Mouse (Mus musculus): ENCODE measurements around the gene Nrcam. TPM values are rescaled to one million over a fixed set of nuclear protein-coding genes. Genes with fewer than 3 reads are reported as not detected.

Gene Nrcam
- total and polyA plus RNA-seq, 3 experiments, result 0.05 to 0.33 (median 0.13) TPM

DNA sequence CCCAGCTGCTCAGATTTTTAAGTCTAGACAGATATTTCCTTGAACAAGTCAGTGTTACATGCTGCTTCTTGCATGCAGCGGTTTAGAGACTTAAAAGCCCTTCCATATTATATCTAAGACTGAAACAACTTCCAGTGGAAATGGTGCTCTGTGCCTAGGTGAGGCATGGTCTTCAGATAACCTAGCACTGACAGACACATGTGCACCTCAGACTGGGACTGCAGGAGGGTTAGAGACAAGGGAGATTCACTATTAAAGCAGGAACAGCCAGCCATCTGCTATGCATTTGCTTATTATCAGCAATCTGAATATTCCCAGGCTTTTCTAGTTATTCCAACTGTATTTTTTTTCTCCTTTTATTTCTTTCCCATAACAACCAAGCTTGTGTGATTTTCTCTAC is 74.6 kb downstream of the Nrcam start:
- in situ Hi-C loops (cut with MboI; ENCODE audit: low pct_ligation_motif_present, low pct_unique_long_range_greater_than_20kb, low sequenced_read_pairs), result no loop called here
- DNase-seq (ENCODE audit: extremely low read depth), result no peak
- Histone ChIP-seq H3K4me2 (ENCODE audit: insufficient read depth, low read depth, poor library complexity, severe bottlenecking) (no peak overlapping the region), H3K79me2 (replicated peaks; ENCODE audit: control insufficient read depth, extremely low read depth, insufficient read depth, poor library complexity, severe bottlenecking) (no peaks in the 10 kb centered on the region), H3K4me3 (replicated peaks in 1 of 3; ENCODE audit: low read depth in 2 of 3, low read length in 2 of 3, poor library complexity in 1 of 3) (no peak overlapping the region), H3K27ac (ENCODE audit: insufficient read depth, low read depth) (no peak overlapping the region), H3K36me3 (replicated peaks in 1 of 2; ENCODE audit: control insufficient read depth in 1 of 2, insufficient read depth in 1 of 2, low read length in 1 of 2) (no peaks in the 10 kb centered on the region), H3K4me1 (ENCODE audit: control insufficient read depth in 1 of 2, insufficient read depth in 2 of 2) (peaks cover 0 to 6% of the 10 kb centered on the region in 2 experiments; a peak in 1 of 4 replicates), H3K27me3 (replicated peaks) (no peaks in the 10 kb centered on the region), H3K9ac (ENCODE audit: insufficient read depth, low read depth) (no peak overlapping the region), H3K9me3 (replicated peaks; ENCODE audit: low read length) (no peaks in the 10 kb centered on the region)
- TF ChIP-seq GABPA (IDR thresholded peaks at IDR 0.05; ENCODE audit: insufficient replicate concordance, low read depth, low read length) (no peak), MAX (IDR thresholded peaks at IDR 0.05; ENCODE audit: low read length) (no peak), USF1 (IDR thresholded peaks at IDR 0.05; ENCODE audit: low read depth, low read length) (no peak), ELF1 (IDR thresholded peaks at IDR 0.05; ENCODE audit: low read depth, low read length) (no peak), USF2 (conservative IDR thresholded peaks at IDR 0.05; ENCODE audit: low read depth, low read length) (no peak), E2F4 (IDR thresholded peaks at IDR 0.05; ENCODE audit: insufficient replicate concordance, low read depth, low read length) (no peak), MAFK (IDR thresholded peaks at IDR 0.05; ENCODE audit: insufficient replicate concordance, low read length) (no peak), ETS1 (conservative IDR thresholded peaks at IDR 0.05; ENCODE audit: low read depth, low read length) (no peak), PAX5 (IDR thresholded peaks at IDR 0.05; ENCODE audit: low read length) (no peak), RAD21 (IDR thresholded peaks at IDR 0.05; ENCODE audit: low read depth, low read length) (no peak), MXI1 (IDR thresholded peaks at IDR 0.05; ENCODE audit: low read depth, low read length) (no peak), MAZ (IDR thresholded peaks at IDR 0.05; ENCODE audit: low read depth, low read length) (no peak), TBP (conservative IDR thresholded peaks at IDR 0.05; ENCODE audit: low read depth, low read length) (no peak), POLR2A (IDR thresholded peaks at IDR 0.05; ENCODE audit: low read depth, low read length) (no peak)
- dilution Hi-C loops (cut with MboI; ENCODE audit: extremely low pct_ligation_motif_present, extremely low pct_unique_long_range_greater_than_20kb, low sequenced_read_pairs), result no loop called here

- no peak for DNase-seq (ENCODE audit: extremely low read depth)
- Histone ChIP-seq H3K36me3 (replicated peaks in 1 of 2; ENCODE audit: control insufficient read depth in 1 of 2, insufficient read depth in 1 of 2, low read length in 1 of 2) (no peaks in the 10 kb centered on the region), H3K4me2 (ENCODE audit: insufficient read depth, low read depth, poor library complexity, severe bottlenecking) (no peak overlapping the region), H3K4me1 (ENCODE audit: control insufficient read depth in 1 of 2, insufficient read depth in 2 of 2) (peaks cover 0 to 6% of the 10 kb centered on the region in 2 experiments; a peak in 1 of 4 replicates), H3K9ac (ENCODE audit: insufficient read depth, low read depth) (no peak overlapping the region), H3K9me3 (replicated peaks; ENCODE audit: low read length) (no peaks in the 10 kb centered on the region), H3K4me3 (replicated peaks in 1 of 3; ENCODE audit: low read depth in 2 of 3, low read length in 2 of 3, poor library complexity in 1 of 3) (no peak overlapping the region), H3K79me2 (replicated peaks; ENCODE audit: control insufficient read depth, extremely low read depth, insufficient read depth, poor library complexity, severe bottlenecking) (no peaks in the 10 kb centered on the region), H3K27me3 (replicated peaks) (no peaks in the 10 kb centered on the region), H3K27ac (ENCODE audit: insufficient read depth, low read depth) (no peak overlapping the region)
- dilution Hi-C loops (cut with MboI; ENCODE audit: extremely low pct_ligation_motif_present, extremely low pct_unique_long_range_greater_than_20kb, low sequenced_read_pairs), result no loop called here
- in situ Hi-C loops (cut with MboI; ENCODE audit: low pct_ligation_motif_present, low pct_unique_long_range_greater_than_20kb, low sequenced_read_pairs), result no loop called here
- TF ChIP-seq TBP (conservative IDR thresholded peaks at IDR 0.05; ENCODE audit: low read depth, low read length), result no peak
- no peak for TF ChIP-seq MXI1 (IDR thresholded peaks at IDR 0.05; ENCODE audit: low read depth, low read length)
- TF ChIP-seq ZKSCAN1 (IDR thresholded peaks at IDR 0.05; ENCODE audit: borderline replicate concordance, low read depth, low read length), result no peak
- TF ChIP-seq ELF1 (IDR thresholded peaks at IDR 0.05; ENCODE audit: low read depth, low read length), result no peak
Measured at GRCm38 (mm10) chr12:44403731-44404424, 75.2 kb downstream of the Nrcam start.
